Mouse (Mus musculus) bone marrow, adult 2 months (tissue): ENCODE measurements at regions not wholly inside any gene's neighbourhood (a gene's known extent, or its start where the extent isn't known, plus 50 kb on each side); places are given as distances from the start of the nearest gene placed in this dataset.

ENCODE experiments used
- H3K27ac ChIP-seq: fragments of 200-500 bp; 2 replicates; pipeline ENCODE4 v1.5.1; 2012; ENCODE audit warnings: low read depth, mild to moderate bottlenecking, control low read depth, inconsistent platforms, low read length; ENCODE audit not compliant: control insufficient read depth, poor library complexity, insufficient read depth
- H3K4me1 ChIP-seq: fragments of 200-500 bp; 2 replicates; pipeline ENCODE4 v1.6.1; 2011; ENCODE audit warnings: low read length; ENCODE audit not compliant: control insufficient read depth, insufficient read depth
- H3K4me3 ChIP-seq: fragments of 200-500 bp; replicated peaks from 2 replicates; pipeline ENCODE3; 2011; ENCODE audit warnings: mild to moderate bottlenecking, low read depth, low read length, control low read depth; ENCODE audit not compliant: control insufficient read depth
- CTCF ChIP-seq: fragments of 200-500 bp; IDR thresholded peaks from 2 replicates; pipeline ENCODE4 v1.5.1; 2011; ENCODE audit warnings: low read length, control low read depth; ENCODE audit not compliant: control insufficient read depth, insufficient read depth
- POLR2A ChIP-seq: fragments of 200-500 bp; IDR thresholded peaks from 2 replicates; pipeline ENCODE4 v1.6.1; 2011; ENCODE audit warnings: low read depth, mild to moderate bottlenecking, control low read depth, low read length, borderline replicate concordance; ENCODE audit not compliant: control insufficient read depth
- WGBS: fragments of 180-500 bp; shearing (Covaris S2); methylation state at CpG from one replicate; pipeline ENCODE4 v1.1.7; 2018; 5-methylcytosine and 5-hydroxymethylcytosine counted together

DNA sequence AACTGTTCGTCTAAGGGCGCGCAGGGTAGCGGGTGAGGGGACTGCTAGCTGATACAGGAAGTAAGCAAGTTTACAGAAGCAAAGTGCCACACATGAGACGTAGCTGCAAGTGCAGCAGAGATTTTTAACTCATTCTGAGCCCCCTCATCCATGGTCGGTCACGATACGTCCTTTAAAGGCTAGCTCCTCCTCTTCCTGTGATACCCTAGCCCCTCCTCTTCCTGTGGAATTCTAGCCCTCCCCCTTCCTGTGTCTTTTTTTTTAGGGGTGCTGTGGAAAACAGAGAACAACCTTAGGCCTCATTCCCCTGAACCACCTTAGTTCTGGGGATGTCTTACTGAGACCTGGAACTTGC lies 218.0 kb upstream of the Hs6st1 start:
- H3K4me1 ChIP-seq, result peaks cover 1% of the 10 kb centered on the region; the same call in 1 of the 2 replicates
- TF ChIP-seq POLR2A (no peak), CTCF (no peak)
- 40% methylated on average over 8 of the region's 8 CpGs for WGBS
- no peak overlapping the region for H3K27ac ChIP-seq
- peak overlapping the region; percentile 23 for H3K4me3 ChIP-seq

DNA sequence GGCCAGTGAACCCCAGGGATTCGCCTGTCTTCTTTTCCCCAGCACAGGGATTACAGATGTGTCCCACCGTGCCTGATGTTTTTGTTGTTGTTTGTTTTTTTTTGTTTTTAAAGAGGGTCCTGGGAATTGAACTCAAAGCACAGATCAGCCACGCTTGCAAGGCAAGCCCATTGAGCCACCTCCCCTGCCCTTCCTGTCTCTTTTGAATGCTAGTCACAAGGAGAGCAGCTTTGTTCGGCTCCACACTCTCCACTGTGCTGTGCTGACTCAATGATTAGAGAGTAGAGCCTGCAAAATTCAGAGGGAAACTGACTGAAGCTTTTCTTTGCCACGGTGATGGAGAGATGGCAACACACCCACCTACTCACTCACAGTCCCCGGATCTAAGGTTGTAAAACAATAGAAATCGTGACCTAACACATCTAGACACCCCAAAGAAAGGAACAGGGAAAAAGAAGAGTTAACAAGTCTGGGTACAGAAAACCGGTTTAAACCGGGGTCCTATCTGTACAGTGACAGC lies 217.6 kb upstream of the Hs6st1 start:
- 79% methylated on average over 9 of the region's 9 CpGs for WGBS
- peaks cover 1% of the 10 kb centered on the region; the same call in 1 of the 2 replicates for H3K4me1 ChIP-seq
- H3K4me3 ChIP-seq, result no peak overlapping the region

GRCm38 (mm10) chr1:35851681-35852409 lies 216.4 kb upstream of the Hs6st1 start:
- 78% methylated on average over 4 of the region's 4 CpGs for WGBS
- TF ChIP-seq CTCF (no peak), POLR2A (no peak)
- H3K4me1 ChIP-seq, result peaks cover 1% of the 10 kb centered on the region; the same call in 1 of the 2 replicates
- no peak overlapping the region for H3K4me3 ChIP-seq
- no peak overlapping the region for H3K27ac ChIP-seq

More for the DNA sequence above, 217.6 kb upstream of the Hs6st1 start:
- no peak overlapping the region for H3K27ac ChIP-seq
- TF ChIP-seq CTCF, result no peak
- no peak for TF ChIP-seq POLR2A

- peaks cover 1% of the 10 kb centered on the region; the same call in 1 of the 2 replicates for H3K4me1 ChIP-seq
- no peak overlapping the region for H3K27ac ChIP-seq
- TF ChIP-seq CTCF (no peak), POLR2A (no peak)
- no peak overlapping the region for H3K4me3 ChIP-seq
- WGBS, result 60% methylated on average over 1 of the region's 1 CpGs
Measured at GRCm38 (mm10) chr1:35853018-35853417, 215.2 kb upstream of the Hs6st1 start.

- H3K27ac ChIP-seq, result no peak overlapping the region
- no peak for TF ChIP-seq POLR2A
- H3K4me3 ChIP-seq, result no peak overlapping the region
- 73% methylated on average over 4 of the region's 4 CpGs for WGBS
- no peaks in the 10 kb centered on the region; the same call in 1 of the 2 replicates for H3K4me1 ChIP-seq
Measured at GRCm38 (mm10) chr1:35855650-35856049, 212.6 kb upstream of the Hs6st1 start.

- no peak for TF ChIP-seq POLR2A
- no peak for TF ChIP-seq CTCF
- Histone ChIP-seq H3K4me1 (peaks cover 1% of the 10 kb centered on the region; the same call in 1 of the 2 replicates), H3K27ac (no peak overlapping the region), H3K4me3 (no peak overlapping the region)
- 35% methylated on average over 3 of the region's 3 CpGs for WGBS
Measured at GRCm38 (mm10) chr1:35858342-35858741, 209.9 kb upstream of the Hs6st1 start.

DNA sequence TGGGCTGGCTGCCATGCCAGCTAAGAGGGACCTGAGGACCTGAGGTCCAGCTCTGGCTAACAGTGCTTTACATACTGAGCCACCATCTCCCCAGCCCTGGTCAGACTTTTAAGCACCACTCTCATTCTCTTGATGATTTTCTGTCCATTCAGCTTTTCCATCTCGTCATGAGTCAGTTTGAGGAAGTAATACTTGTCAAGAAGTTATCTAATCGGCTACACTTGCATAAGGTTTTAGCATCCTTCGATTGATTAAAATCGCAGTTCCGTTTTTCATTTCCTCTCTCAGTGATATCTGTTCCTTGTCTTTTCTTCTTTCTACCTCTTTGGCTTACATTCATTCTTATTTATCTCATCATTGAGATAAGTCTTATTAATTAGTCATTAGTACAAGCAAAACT lies 207.4 kb upstream of the Hs6st1 start:
- 5% methylated on average over 5 of the region's 5 CpGs for WGBS
- Histone ChIP-seq H3K4me3 (no peak overlapping the region), H3K27ac (0 out of 2 replicates have a peak overlapping the region, but pooled peaks have one; percentile 34), H3K4me1 (peaks cover 1% of the 10 kb centered on the region; the same call in 1 of the 2 replicates)
- TF ChIP-seq CTCF (no peak), POLR2A (no peak)

DNA sequence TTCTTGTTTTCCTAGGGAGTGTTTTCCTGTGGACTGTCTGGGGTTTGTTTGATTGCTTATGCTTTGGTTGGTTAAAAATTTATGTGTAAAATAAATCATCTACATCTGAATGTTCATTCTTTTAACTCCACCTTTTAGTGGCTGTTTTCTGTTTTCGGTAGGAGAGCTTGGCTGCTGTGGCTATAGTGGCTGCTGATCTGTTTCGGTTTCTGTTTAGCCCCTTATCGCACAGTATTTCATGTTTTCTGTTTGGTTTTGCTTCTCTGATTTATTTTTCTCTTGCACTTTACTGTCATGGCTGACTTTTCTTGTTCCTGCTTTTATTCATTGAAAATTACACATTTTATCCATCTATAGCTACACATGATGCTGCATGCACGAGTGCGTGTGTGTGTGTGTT lies 206.0 kb upstream of the Hs6st1 start:
- Histone ChIP-seq H3K27ac (no peak overlapping the region), H3K4me1 (peaks cover 1% of the 10 kb centered on the region; the same call in 1 of the 2 replicates), H3K4me3 (no peak overlapping the region)
- WGBS, result 37% methylated on average over 5 of the region's 5 CpGs
- TF ChIP-seq CTCF (no peak), POLR2A (no peak)
